Mouse (Mus musculus) heart, postnatal 36 days (tissue): Measurements from ENCODE around the gene Hspa1a. TPM values are rescaled to one million over a fixed set of nuclear protein-coding genes. Genes with fewer than 3 reads are reported as not detected.
"Not testable (repeated sequence)": the region's sequence is repeated elsewhere in the genome, so short reads cannot be mapped to it uniquely, and the experiment has no call there.

Experiments
- DNase-seq, 2 experiments: peaks; one replicate each; pipeline ENCODE4 v3.0.0; 2021 to 2022
- intact Hi-C: fragments of 180-260 bp; cut with DNase I; formaldehyde crosslinking; loops from one replicate; pipeline ENCODE4 v1.15.1; 2025
- total RNA-seq, 2 experiments: library from RNA; stranded (reverse); gene quantifications; 2 replicates each; pipeline ENCODE4 v1.2.3; 2021

The Hspa1a gene
- total RNA-seq, 2 experiments from 2014 or later = 4.2 to 4.6 TPM

DNA sequence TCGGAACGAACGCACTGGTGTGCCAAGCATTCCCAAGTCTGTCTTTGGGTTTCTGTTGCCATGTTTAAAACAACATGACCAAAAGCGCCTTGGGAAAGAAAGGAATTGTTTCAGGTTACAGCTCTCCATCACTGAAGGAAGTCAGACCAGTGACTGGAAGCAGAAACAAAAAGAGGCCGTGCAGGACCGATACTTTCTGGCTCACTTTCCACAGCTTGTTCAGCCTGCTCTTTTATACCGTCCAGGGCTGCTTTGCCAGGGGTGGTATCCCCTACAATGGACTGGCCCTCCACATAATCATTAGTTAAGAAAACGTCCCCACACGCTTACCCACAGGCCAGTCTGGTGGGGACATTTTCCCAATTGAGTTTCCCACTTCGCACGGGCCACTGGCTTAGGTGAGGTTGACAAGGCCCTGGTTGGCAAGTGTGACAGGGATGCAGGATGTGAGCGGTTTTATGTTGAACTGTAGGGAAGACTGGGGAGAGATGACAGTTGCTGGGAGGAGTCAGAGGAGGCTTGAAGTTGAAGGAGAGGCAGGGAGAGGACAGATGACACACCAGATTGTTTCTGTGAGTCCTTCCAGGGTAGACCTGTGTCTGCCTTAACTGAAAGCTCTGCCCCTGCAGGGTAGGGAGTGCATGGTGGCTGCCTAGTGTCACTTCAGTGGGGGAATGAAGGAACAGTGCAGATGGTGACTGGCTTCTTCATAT, 30.4 kb upstream of the Hspa1a start:
- peak in 1 of 2 experiments; percentile 7 for DNase-seq
- intact Hi-C loops = loop anchor here (5.0 kb wide), 1 partner anchor 235 kb away; the partner anchor contains the start of gene Nfkbil1

GRCm38 (mm10) chr17:35001452-35002152, 29.6 kb upstream of the Hspa1a start:
- DNase-seq = no peak
- intact Hi-C loops = loop anchor here (2.0 to 5.0 kb wide), 2 partner anchors 19 to 236 kb away; partner anchors contain the start of gene Nfkbil1

- intact Hi-C loops = loop anchor here (2.0 to 5.0 kb wide), 2 partner anchors 18 to 236 kb away; partner anchors contain the start of gene Nfkbil1
Measured at GRCm38 (mm10) chr17:35000717-35001451, 28.9 kb upstream of the Hspa1a start, which contains the start of gene Vars. Gene Vars, plus strand, starts transcription at chr17:35000987.

GRCm38 (mm10) chr17:34999871-35000716, 28.1 kb upstream of the Hspa1a start:
- intact Hi-C loops = loop anchor here (2.0 to 5.0 kb wide), 2 partner anchors 17 to 237 kb away; partner anchors contain the start of gene Nfkbil1
- not testable (repeated sequence) for DNase-seq

More at GRCm38 (mm10) chr17:35000717-35001451, 28.9 kb upstream of the Hspa1a start, which contains the start of gene Vars:
- peak; percentile 90 to 94 for DNase-seq

GRCm38 (mm10) chr17:34998526-34999430, 26.8 kb upstream of the Hspa1a start:
- DNase-seq = no peak
- intact Hi-C loops = no loop called here

GRCm38 (mm10) chr17:34997142-34997483, 25.2 kb upstream of the Hspa1a start:
- intact Hi-C loops = no loop called here
- no peak for DNase-seq

- no peak for DNase-seq
- intact Hi-C loops = no loop called here
Measured at GRCm38 (mm10) chr17:34996411-34997141, 24.6 kb upstream of the Hspa1a start.

DNA sequence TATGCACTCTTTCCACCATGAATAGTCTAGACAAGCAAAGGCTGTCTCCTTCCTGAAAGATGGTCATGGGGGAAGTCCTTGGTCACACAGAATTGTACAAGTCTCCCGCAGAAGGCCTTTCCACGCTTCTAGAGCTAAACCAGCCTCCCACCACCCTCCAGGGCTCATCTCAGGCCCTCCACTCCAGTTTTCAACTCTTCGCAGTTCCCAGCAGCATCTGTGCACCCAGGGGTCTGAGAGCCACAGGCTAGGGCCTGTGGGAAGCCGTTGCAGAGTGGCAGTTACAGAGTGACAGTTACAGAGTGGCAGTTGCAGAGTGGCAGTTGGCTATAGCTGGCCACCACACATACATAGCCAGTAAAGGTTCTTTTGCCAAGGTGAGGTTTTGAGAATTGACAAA, 24.0 kb upstream of the Hspa1a start:
- intact Hi-C loops, DNase-seq: not testable (repeated sequence)

DNA sequence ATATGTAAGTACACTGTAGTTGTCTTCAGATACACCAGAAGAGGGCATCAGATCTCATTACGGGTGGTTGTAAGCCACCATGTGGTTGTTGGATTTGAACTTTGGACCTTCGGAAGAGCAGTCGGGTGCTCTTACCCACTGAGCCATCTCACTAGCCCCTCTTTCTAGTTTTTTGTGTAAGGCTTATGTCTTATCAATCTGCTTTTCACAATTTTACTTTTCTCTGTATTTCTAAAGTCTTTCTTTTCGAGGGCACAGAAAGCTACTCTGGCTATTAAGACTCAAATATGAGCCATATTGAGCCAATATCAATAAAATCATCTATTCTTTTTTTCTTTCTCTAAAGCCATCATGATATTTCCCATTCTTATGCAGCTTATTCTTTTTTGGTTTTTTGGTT, 23.2 kb upstream of the Hspa1a start:
- DNase-seq, intact Hi-C loops: not testable (repeated sequence)

DNA sequence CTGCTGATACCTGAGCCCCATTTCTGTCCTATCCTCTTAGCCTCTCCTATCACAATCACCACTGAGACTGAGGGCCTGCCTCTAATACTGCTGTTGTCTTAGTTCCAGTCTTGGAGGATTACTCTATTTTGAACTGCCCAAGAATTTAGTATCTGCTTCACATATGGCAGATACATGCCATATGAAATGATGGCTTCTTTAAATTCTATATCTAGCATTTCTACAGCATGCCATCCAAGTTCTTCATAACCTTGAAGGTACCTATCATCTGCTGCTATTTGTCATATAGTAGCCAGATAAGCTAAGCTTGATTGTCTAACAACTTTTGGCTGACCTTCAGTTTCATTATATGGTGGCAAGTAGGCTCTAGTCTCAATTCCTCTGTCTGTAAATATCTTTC, 22.8 kb upstream of the Hspa1a start:
- intact Hi-C loops = no loop called here
- DNase-seq = no peak

DNA sequence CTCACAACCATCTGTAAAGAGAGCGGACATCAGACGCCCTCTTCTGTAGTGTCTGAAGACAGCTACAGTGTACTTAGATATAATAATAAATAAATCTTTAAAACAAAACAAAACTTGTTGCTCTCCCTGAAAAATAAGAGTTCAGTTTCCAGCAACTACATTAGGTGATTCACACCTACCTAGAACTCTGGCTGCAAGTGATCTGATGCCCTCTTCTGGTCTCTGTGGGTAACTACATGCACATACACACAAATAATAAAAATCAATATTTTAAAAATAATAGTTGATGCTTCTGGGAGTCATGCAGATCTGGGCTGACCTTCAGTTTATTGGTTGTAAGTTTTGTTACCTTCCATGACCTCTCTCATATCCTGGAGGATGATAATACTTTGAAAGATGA, 12.3 kb upstream of the Hspa1a start:
- intact Hi-C loops = loop anchor here (2.0 to 10.0 kb wide), 2 partner anchors 49 to 133 kb away; partner anchors contain the start of genes Nelfe, Neu1 and Skiv2l
- no peak for DNase-seq

GRCm38 (mm10) chr17:34982328-34982727, 10.4 kb upstream of the Hspa1a start:
- no peak for DNase-seq
- intact Hi-C loops = loop anchor here (2.0 to 10.0 kb wide), 2 partner anchors 18 to 48 kb away; partner anchors contain the start of genes Neu1 and Vars

DNA sequence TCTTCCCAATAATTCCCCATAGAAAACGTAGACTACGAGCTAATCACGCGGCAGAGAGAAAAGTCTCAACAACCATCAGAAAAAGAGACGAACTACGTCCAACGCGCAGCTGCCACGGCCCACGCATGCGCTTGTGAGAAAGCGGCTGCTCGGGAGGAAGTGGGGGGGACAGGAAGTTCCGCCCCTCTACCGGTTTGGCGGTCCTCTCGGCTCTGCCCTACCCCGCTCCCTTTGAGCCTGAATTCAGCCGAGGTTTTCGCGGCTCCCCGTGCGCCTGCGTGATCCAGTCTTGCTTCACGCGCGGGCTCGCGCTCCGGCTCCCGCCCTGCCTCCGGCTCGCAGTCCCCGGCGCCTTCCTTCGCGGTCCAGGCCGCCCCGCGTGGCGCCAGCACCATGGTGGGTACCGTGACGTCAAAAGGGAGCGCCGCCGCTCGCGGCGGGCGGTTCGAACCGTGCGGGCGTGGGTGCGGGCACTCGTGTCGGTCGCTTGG, 9.8 kb upstream of the Hspa1a start, which contains the start of gene Lsm2:
Gene Lsm2, plus strand, starts transcription at position 173 of the 491 bp plus-strand sequence.
- intact Hi-C loops = loop anchor here (1.0 to 10.0 kb wide), 3 partner anchors 19 to 47 kb away; partner anchors contain the start of genes Neu1 and Vars
- DNase-seq = peak; percentile 90 to 97

DNA sequence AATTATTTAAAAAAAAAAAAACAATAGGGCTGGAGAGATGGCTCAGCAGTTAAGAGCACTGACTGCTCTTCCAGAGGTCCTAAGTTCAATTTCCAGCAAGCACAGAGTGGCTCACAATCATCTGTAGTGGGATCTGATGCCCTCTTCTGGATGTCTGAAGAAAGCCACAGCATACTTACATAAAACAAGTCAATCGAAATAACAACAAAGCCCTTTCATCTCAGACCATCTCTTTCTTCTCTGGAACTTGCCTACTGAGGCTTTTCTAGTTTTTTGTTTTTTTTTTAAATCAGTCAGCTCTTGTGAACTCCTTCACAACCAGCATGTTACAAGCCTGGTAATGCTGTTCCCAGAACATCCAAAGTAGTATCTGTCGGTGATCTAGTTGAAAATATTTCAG, 8.7 kb upstream of the Hspa1a start:
- peak in 1 of 2 experiments; percentile 44 for DNase-seq
- intact Hi-C loops = loop anchor here (1.0 to 10.0 kb wide), 2 partner anchors 28 to 46 kb away; partner anchors contain the start of gene Neu1

GRCm38 (mm10) chr17:34979631-34980030, 7.7 kb upstream of the Hspa1a start:
- DNase-seq = no peak
- intact Hi-C loops = loop anchor here (10.0 kb wide), 1 partner anchor 45 kb away; the partner anchor contains the start of gene Neu1

GRCm38 (mm10) chr17:34978239-34978638, 6.3 kb upstream of the Hspa1a start:
- intact Hi-C loops = loop anchor here (1.0 kb wide), 1 partner anchor 23 kb away; no protein-coding TSS in a partner anchor
- DNase-seq = no peak

- intact Hi-C loops = no loop called here
- DNase-seq = no peak
Measured at GRCm38 (mm10) chr17:34977000-34977399, 5.0 kb upstream of the Hspa1a start.
